Mouse (Mus musculus): ENCODE results near the gene Rec114.

Rec114 gene

GRCm38 (mm10) chr9:58716886-58717285 lies 26.9 kb downstream of the Rec114 start:
- CTCF ChIA-PET: no interaction called here

- CTCF ChIA-PET: no interaction called here
Measured at GRCm38 (mm10) chr9:58710642-58711041, 33.1 kb downstream of the Rec114 start.

GRCm38 (mm10) chr9:58709939-58710338 lies 33.8 kb downstream of the Rec114 start:
- CTCF ChIA-PET: no interaction called here

GRCm38 (mm10) chr9:58707796-58708195 lies 36.0 kb downstream of the Rec114 start:
- CTCF ChIA-PET: no interaction called here

- CTCF ChIA-PET: no interaction called here
Measured at GRCm38 (mm10) chr9:58706024-58706423, 37.7 kb downstream of the Rec114 start.

- CTCF ChIA-PET: no interaction called here
Measured at GRCm38 (mm10) chr9:58703766-58704165, 40.0 kb downstream of the Rec114 start.

GRCm38 (mm10) chr9:58701751-58702150 lies 42.0 kb downstream of the Rec114 start:
- CTCF ChIA-PET: interaction anchor here (0.6 kb wide), 1 partner anchor 764 kb away, joined by 3 read pairs; no protein-coding TSS in a partner anchor

GRCm38 (mm10) chr9:58698486-58698885 lies 45.3 kb downstream of the Rec114 start:
- CTCF ChIA-PET: no interaction called here

- CTCF ChIA-PET: interaction anchor here (0.7 kb wide), 1 partner anchor 152 kb away, joined by 6 read pairs; no protein-coding TSS in a partner anchor
Measured at GRCm38 (mm10) chr9:58691471-58691870, 52.3 kb downstream of the Rec114 start.

GRCm38 (mm10) chr9:58690701-58691100 lies 53.1 kb downstream of the Rec114 start:
- CTCF ChIA-PET: no interaction called here

GRCm38 (mm10) chr9:58688076-58688475 lies 55.7 kb downstream of the Rec114 start:
- CTCF ChIA-PET: no interaction called here

GRCm38 (mm10) chr9:58685290-58685689 lies 58.5 kb downstream of the Rec114 start:
- CTCF ChIA-PET: no interaction called here

GRCm38 (mm10) chr9:58683372-58683771 lies 60.4 kb downstream of the Rec114 start:
- CTCF ChIA-PET: no interaction called here

- CTCF ChIA-PET: no interaction called here
Measured at GRCm38 (mm10) chr9:58682106-58682505, 61.7 kb downstream of the Rec114 start.

GRCm38 (mm10) chr9:58681411-58681810 lies 62.4 kb downstream of the Rec114 start:
- CTCF ChIA-PET: no interaction called here

GRCm38 (mm10) chr9:58675371-58675770 lies 68.4 kb downstream of the Rec114 start:
- CTCF ChIA-PET: no interaction called here

- CTCF ChIA-PET: no interaction called here
Measured at GRCm38 (mm10) chr9:58674736-58675135, 69.0 kb downstream of the Rec114 start.

- CTCF ChIA-PET: no interaction called here
Measured at GRCm38 (mm10) chr9:58672474-58672873, 71.3 kb downstream of the Rec114 start.

GRCm38 (mm10) chr9:58669819-58670218 lies 73.9 kb downstream of the Rec114 start:
- CTCF ChIA-PET: interaction anchor here (0.6 kb wide), 1 partner anchor 570 kb away, joined by 4 read pairs; no protein-coding TSS in a partner anchor

- CTCF ChIA-PET: no interaction called here
Measured at GRCm38 (mm10) chr9:58669071-58669470, 74.7 kb downstream of the Rec114 start.

GRCm38 (mm10) chr9:58668171-58668570 lies 75.6 kb downstream of the Rec114 start:
- CTCF ChIA-PET: no interaction called here

- CTCF ChIA-PET: interaction anchor here (0.7 kb wide), 1 partner anchor 137 kb away, joined by 4 read pairs; no protein-coding TSS in a partner anchor
Measured at GRCm38 (mm10) chr9:58667244-58667643, 76.5 kb downstream of the Rec114 start.

GRCm38 (mm10) chr9:58666191-58666590 lies 77.6 kb downstream of the Rec114 start:
- CTCF ChIA-PET: interaction anchor here (0.8 kb wide), 1 partner anchor 29 kb away, joined by 3 read pairs; no protein-coding TSS in a partner anchor

GRCm38 (mm10) chr9:58665492-58665891 lies 78.3 kb downstream of the Rec114 start:
- CTCF ChIA-PET: no interaction called here

- CTCF ChIA-PET: no interaction called here
Measured at GRCm38 (mm10) chr9:58662791-58663190, 81.0 kb downstream of the Rec114 start.

Data from spleen, embryonic (tissue).